Mouse (Mus musculus) embryo, embryonic 11.5 days (tissue): Measurements from ENCODE around the gene Tmem232.
"Not testable (repeated sequence)": the region's sequence is repeated elsewhere in the genome, so short reads cannot be mapped to it uniquely, and the experiment has no call there.

ENCODE experiments used
- DNase-seq: peaks from one replicate; pipeline ENCODE4 v3.0.0-alpha.2; 2012; ENCODE audit warnings: low read depth, low spot score

The Tmem232 gene

DNA sequence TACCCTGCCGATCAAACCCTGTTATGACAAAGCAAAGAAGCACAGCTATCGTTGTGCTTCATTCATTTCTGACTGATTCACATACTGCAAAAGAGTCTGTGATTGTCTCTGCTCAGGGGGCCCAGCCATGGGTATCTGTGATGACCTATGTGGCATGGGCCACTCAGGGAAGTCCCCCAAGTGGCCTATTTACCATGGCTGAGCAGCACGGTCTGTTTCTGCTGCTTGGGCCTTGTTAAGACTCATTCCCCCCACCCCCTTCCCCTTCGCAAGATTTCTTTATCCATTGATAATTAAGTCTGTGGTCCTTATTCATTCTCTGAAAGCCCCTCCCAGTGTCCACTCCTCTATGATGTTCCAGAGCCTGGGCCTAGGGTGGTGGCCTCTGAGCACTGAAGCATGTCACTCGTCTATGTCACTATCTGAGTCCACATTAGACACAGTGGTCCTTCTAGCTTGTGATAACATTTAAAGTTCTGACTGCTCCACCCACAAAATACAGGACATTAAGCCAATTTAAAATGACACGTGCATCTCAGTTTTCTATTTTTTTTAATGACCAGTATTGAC, 315.1 kb downstream of the Tmem232 start:
- no peak for DNase-seq

DNA sequence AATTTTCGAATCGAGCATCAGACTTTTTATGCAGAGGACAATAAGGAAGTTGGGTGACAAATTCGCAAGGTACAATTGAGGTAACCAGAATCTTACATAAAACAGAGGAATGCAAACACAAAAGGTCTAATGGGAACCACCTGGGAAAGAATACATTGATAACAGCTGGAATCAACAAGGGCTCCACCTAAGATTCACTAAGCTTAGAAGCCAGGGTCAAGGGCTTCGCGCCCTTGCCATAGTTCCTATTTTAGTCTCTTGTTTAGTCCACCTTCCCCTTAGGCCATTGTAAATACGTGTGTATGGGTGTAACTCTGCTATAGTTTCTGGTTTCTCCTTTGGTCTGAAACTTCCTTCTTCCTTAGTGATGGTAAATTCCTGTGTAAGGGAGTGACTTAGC, 318.9 kb downstream of the Tmem232 start:
- DNase-seq, result not testable (repeated sequence)
